Mouse (Mus musculus): ENCODE measurements at regions not wholly inside any gene's neighbourhood (a gene's known extent, or its start where the extent isn't known, plus 50 kb on each side); places are given as distances from the start of the nearest gene placed in this dataset.

GRCm38 (mm10) chr4:22938302-22938701, 450.1 kb upstream of the Pou3f2 start:
- no peaks in the 10 kb centered on the region for H3K36me3 ChIP-seq (replicated peaks; ENCODE audit: control insufficient read depth, insufficient read depth, low read depth, low read length)
- H3K4me1 ChIP-seq (ENCODE audit: control insufficient read depth, insufficient read depth, low read length), result no peaks in the 10 kb centered on the region
- no peak overlapping the region for H3K4me3 ChIP-seq (ENCODE audit: low read depth, low read length)
- WGBS, result 72% methylated on average over 1 of the region's 1 CpGs
- no peaks in the 10 kb centered on the region for H3K27me3 ChIP-seq (ENCODE audit: control insufficient read depth, insufficient read depth, low read length)
- ATAC-seq (replicated peaks; ENCODE audit: insufficient number of reproducible peaks, low FRiP score, low TSS enrichment, low read depth), result no peak
- H3K4me2 ChIP-seq (ENCODE audit: low read depth, low read length), result no peak overlapping the region
- H3K9ac ChIP-seq (replicated peaks; ENCODE audit: low read length), result no peak overlapping the region
- no peak for DNase-seq (ENCODE audit: low spot score)
- H3K27ac ChIP-seq (replicated peaks; ENCODE audit: low read depth, low read length), result no peak overlapping the region
- H3K9me3 ChIP-seq (replicated peaks; ENCODE audit: control insufficient read depth, low read length), result no peaks in the 10 kb centered on the region

GRCm38 (mm10) chr4:22924181-22924580, 436.0 kb upstream of the Pou3f2 start:
- no peaks in the 10 kb centered on the region for H3K9me3 ChIP-seq (replicated peaks; ENCODE audit: control insufficient read depth, low read length)
- DNase-seq (ENCODE audit: low spot score) (no peak), ATAC-seq (replicated peaks; ENCODE audit: insufficient number of reproducible peaks, low FRiP score, low TSS enrichment, low read depth) (no peak)
- 88% methylated on average over 8 of the region's 8 CpGs for WGBS
- H3K27me3 ChIP-seq (ENCODE audit: control insufficient read depth, insufficient read depth, low read length), result no peaks in the 10 kb centered on the region
- H3K27ac ChIP-seq (replicated peaks; ENCODE audit: low read depth, low read length), result no peak overlapping the region
- H3K4me1 ChIP-seq (ENCODE audit: control insufficient read depth, insufficient read depth, low read length), result no peaks in the 10 kb centered on the region
- no peak overlapping the region for H3K4me3 ChIP-seq (ENCODE audit: low read depth, low read length)
- no peak overlapping the region for H3K9ac ChIP-seq (replicated peaks; ENCODE audit: low read length)
- no peaks in the 10 kb centered on the region for H3K36me3 ChIP-seq (replicated peaks; ENCODE audit: control insufficient read depth, insufficient read depth, low read depth, low read length)
- H3K4me2 ChIP-seq (ENCODE audit: low read depth, low read length), result no peak overlapping the region

GRCm38 (mm10) chr4:22914886-22915285, 426.7 kb upstream of the Pou3f2 start:
- DNase-seq (ENCODE audit: low spot score) (no peak), ATAC-seq (replicated peaks; ENCODE audit: insufficient number of reproducible peaks, low FRiP score, low TSS enrichment, low read depth) (no peak)
- Histone ChIP-seq H3K36me3 (replicated peaks; ENCODE audit: control insufficient read depth, insufficient read depth, low read depth, low read length) (no peaks in the 10 kb centered on the region), H3K27me3 (ENCODE audit: control insufficient read depth, insufficient read depth, low read length) (no peaks in the 10 kb centered on the region), H3K4me2 (ENCODE audit: low read depth, low read length) (no peak overlapping the region), H3K9ac (replicated peaks; ENCODE audit: low read length) (no peak overlapping the region), H3K4me1 (ENCODE audit: control insufficient read depth, insufficient read depth, low read length) (no peaks in the 10 kb centered on the region), H3K9me3 (replicated peaks; ENCODE audit: control insufficient read depth, low read length) (no peaks in the 10 kb centered on the region), H3K4me3 (ENCODE audit: low read depth, low read length) (no peak overlapping the region), H3K27ac (replicated peaks; ENCODE audit: low read depth, low read length) (no peak overlapping the region)
- WGBS, result 61% methylated on average over 5 of the region's 5 CpGs

GRCm38 (mm10) chr4:22892694-22893046, 404.5 kb upstream of the Pou3f2 start:
- ATAC-seq (replicated peaks; ENCODE audit: insufficient number of reproducible peaks, low FRiP score, low TSS enrichment, low read depth), result no peak
- no peaks in the 10 kb centered on the region for H3K36me3 ChIP-seq (replicated peaks; ENCODE audit: control insufficient read depth, insufficient read depth, low read depth, low read length)
- no peak overlapping the region for H3K9ac ChIP-seq (replicated peaks; ENCODE audit: low read length)
- H3K4me3 ChIP-seq (ENCODE audit: low read depth, low read length), result no peak overlapping the region
- no peaks in the 10 kb centered on the region for H3K9me3 ChIP-seq (replicated peaks; ENCODE audit: control insufficient read depth, low read length)
- no peaks in the 10 kb centered on the region for H3K27me3 ChIP-seq (ENCODE audit: control insufficient read depth, insufficient read depth, low read length)
- no peaks in the 10 kb centered on the region for H3K4me1 ChIP-seq (ENCODE audit: control insufficient read depth, insufficient read depth, low read length)
- 83% methylated on average over 4 of the region's 4 CpGs for WGBS
- no peak for DNase-seq (ENCODE audit: low spot score)
- no peak overlapping the region for H3K27ac ChIP-seq (replicated peaks; ENCODE audit: low read depth, low read length)
- H3K4me2 ChIP-seq (ENCODE audit: low read depth, low read length), result no peak overlapping the region

GRCm38 (mm10) chr4:22891974-22892693, 404.0 kb upstream of the Pou3f2 start:
- Histone ChIP-seq H3K9ac (replicated peaks; ENCODE audit: low read length) (no peak overlapping the region), H3K4me2 (ENCODE audit: low read depth, low read length) (no peak overlapping the region), H3K9me3 (replicated peaks; ENCODE audit: control insufficient read depth, low read length) (no peaks in the 10 kb centered on the region), H3K4me3 (ENCODE audit: low read depth, low read length) (no peak overlapping the region), H3K27me3 (ENCODE audit: control insufficient read depth, insufficient read depth, low read length) (no peaks in the 10 kb centered on the region), H3K4me1 (ENCODE audit: control insufficient read depth, insufficient read depth, low read length) (no peaks in the 10 kb centered on the region), H3K27ac (replicated peaks; ENCODE audit: low read depth, low read length) (no peak overlapping the region), H3K36me3 (replicated peaks; ENCODE audit: control insufficient read depth, insufficient read depth, low read depth, low read length) (no peaks in the 10 kb centered on the region)
- ATAC-seq (replicated peaks; ENCODE audit: insufficient number of reproducible peaks, low FRiP score, low TSS enrichment, low read depth) (no peak), DNase-seq (ENCODE audit: low spot score) (no peak)
- 50% methylated on average over 3 of the region's 3 CpGs for WGBS

- Histone ChIP-seq H3K9ac (replicated peaks; ENCODE audit: low read length) (no peak overlapping the region), H3K4me1 (ENCODE audit: control insufficient read depth, insufficient read depth, low read length) (no peaks in the 10 kb centered on the region), H3K27ac (replicated peaks; ENCODE audit: low read depth, low read length) (no peak overlapping the region), H3K4me2 (ENCODE audit: low read depth, low read length) (no peak overlapping the region), H3K27me3 (ENCODE audit: control insufficient read depth, insufficient read depth, low read length) (no peaks in the 10 kb centered on the region), H3K9me3 (replicated peaks; ENCODE audit: control insufficient read depth, low read length) (no peaks in the 10 kb centered on the region), H3K4me3 (ENCODE audit: low read depth, low read length) (no peak overlapping the region), H3K36me3 (replicated peaks; ENCODE audit: control insufficient read depth, insufficient read depth, low read depth, low read length) (no peaks in the 10 kb centered on the region)
- WGBS, result 41% methylated on average over 7 of the region's 7 CpGs
- ATAC-seq (replicated peaks; ENCODE audit: insufficient number of reproducible peaks, low FRiP score, low TSS enrichment, low read depth) (no peak), DNase-seq (ENCODE audit: low spot score) (peak; percentile 1)
These were observed 392.5 kb upstream of the Pou3f2 start for GRCm38 (mm10) chr4:22880692-22881091.

- Histone ChIP-seq H3K9me3 (replicated peaks; ENCODE audit: control insufficient read depth, low read length) (no peaks in the 10 kb centered on the region), H3K36me3 (replicated peaks; ENCODE audit: control insufficient read depth, insufficient read depth, low read depth, low read length) (no peaks in the 10 kb centered on the region), H3K27me3 (ENCODE audit: control insufficient read depth, insufficient read depth, low read length) (no peaks in the 10 kb centered on the region), H3K4me2 (ENCODE audit: low read depth, low read length) (no peak overlapping the region), H3K4me1 (ENCODE audit: control insufficient read depth, insufficient read depth, low read length) (no peaks in the 10 kb centered on the region), H3K9ac (replicated peaks; ENCODE audit: low read length) (no peak overlapping the region), H3K4me3 (ENCODE audit: low read depth, low read length) (no peak overlapping the region), H3K27ac (replicated peaks; ENCODE audit: low read depth, low read length) (no peak overlapping the region)
- no peak for DNase-seq (ENCODE audit: low spot score)
- 74% methylated on average over 3 of the region's 3 CpGs for WGBS
- no peak for ATAC-seq (replicated peaks; ENCODE audit: insufficient number of reproducible peaks, low FRiP score, low TSS enrichment, low read depth)
These were observed 387.2 kb upstream of the Pou3f2 start for GRCm38 (mm10) chr4:22875392-22875791.

GRCm38 (mm10) chr4:22836124-22836445, 347.9 kb upstream of the Pou3f2 start:
- H3K27me3 ChIP-seq (ENCODE audit: control insufficient read depth, insufficient read depth, low read length), result no peaks in the 10 kb centered on the region
- H3K4me1 ChIP-seq (ENCODE audit: control insufficient read depth, insufficient read depth, low read length), result no peaks in the 10 kb centered on the region
- H3K4me2 ChIP-seq (ENCODE audit: low read depth, low read length), result no peak overlapping the region; the same call in 1 of the 2 replicates
- no peaks in the 10 kb centered on the region for H3K36me3 ChIP-seq (replicated peaks; ENCODE audit: control insufficient read depth, insufficient read depth, low read depth, low read length)
- ATAC-seq (replicated peaks; ENCODE audit: insufficient number of reproducible peaks, low FRiP score, low TSS enrichment, low read depth) (no peak), DNase-seq (ENCODE audit: low spot score) (no peak)
- no peak overlapping the region for H3K4me3 ChIP-seq (ENCODE audit: low read depth, low read length)
- H3K27ac ChIP-seq (replicated peaks; ENCODE audit: low read depth, low read length), result no peak overlapping the region
- H3K9ac ChIP-seq (replicated peaks; ENCODE audit: low read length), result no peak overlapping the region
- no peaks in the 10 kb centered on the region for H3K9me3 ChIP-seq (replicated peaks; ENCODE audit: control insufficient read depth, low read length)
- 54% methylated on average over 7 of the region's 7 CpGs for WGBS

All from embryonic facial prominence, embryonic 11.5 days (tissue).